Mouse (Mus musculus) kidney, adult 2 months (tissue): ENCODE results near the gene Cldn34b2. TPM values are rescaled to one million over a fixed set of nuclear protein-coding genes. Genes with fewer than 3 reads are reported as not detected.
A peak's percentile ranks its signal among the peaks of the same experiment; 100 is the strongest.
"Not testable (repeated sequence)": the region's sequence is repeated elsewhere in the genome, so short reads cannot be mapped to it uniquely, and the experiment has no call there.

ENCODE experiments used
- DNase-seq: peaks from one replicate; pipeline ENCODE4 v3.0.0; 2021
- H3K27ac ChIP-seq: fragments of 200-500 bp; 2 replicates; pipeline ENCODE4 v1.5.1; 2012; ENCODE audit warnings: low read depth, low read length, control low read depth, inconsistent platforms; ENCODE audit not compliant: insufficient read depth
- H3K27me3 ChIP-seq: fragments of 200-500 bp; replicated peaks from 2 replicates; pipeline ENCODE4 v1.6.1; 2012; ENCODE audit warnings: mild to moderate bottlenecking, moderate library complexity, low read length, inconsistent platforms; ENCODE audit not compliant: control insufficient read depth, insufficient read depth
- H3K36me3 ChIP-seq: fragments of 200-500 bp; 2 replicates; pipeline ENCODE4 v1.6.1; 2012; ENCODE audit warnings: mild to moderate bottlenecking, moderate library complexity, low read length, inconsistent platforms; ENCODE audit not compliant: control insufficient read depth, insufficient read depth
- H3K4me1 ChIP-seq: fragments of 200-500 bp; 2 replicates; pipeline ENCODE4 v1.6.1; 2011; ENCODE audit warnings: low read length; ENCODE audit not compliant: control insufficient read depth, insufficient read depth
- H3K4me3 ChIP-seq: fragments of 200-500 bp; 2 replicates; pipeline ENCODE4 v1.5.1; 2011; ENCODE audit warnings: mild to moderate bottlenecking, low read depth, low read length, control low read depth; ENCODE audit not compliant: insufficient read depth
- CTCF ChIP-seq: fragments of 200-500 bp; conservative IDR thresholded peaks from 2 replicates; pipeline ENCODE4 v1.5.1; 2011; ENCODE audit warnings: low read depth, mild to moderate bottlenecking, control low read depth, low read length, moderate library complexity, mixed read lengths; ENCODE audit not compliant: insufficient read depth, insufficient read length
- POLR2A ChIP-seq: fragments of 200-500 bp; IDR thresholded peaks from one replicate; pipeline ENCODE4 v1.6.1; 2011; ENCODE audit warnings: low read depth, low read length, control low read depth
- WGBS: fragments of 180-500 bp; shearing (Covaris S2); methylation state at CpG from one replicate; pipeline ENCODE4 v1.1.7; 2018; 5-methylcytosine and 5-hydroxymethylcytosine counted together
- polyA plus RNA-seq: library from polyadenylated mRNA; depleted of rRNA; stranded (reverse); fragments of >200 nt; gene quantifications from 2 replicates; pipeline ENCODE4 v1.2.3, GENCODE M21; 2012; rRNA removed

Cldn34b2 gene
- polyA plus RNA-seq, 1 experiment = not detected

DNA sequence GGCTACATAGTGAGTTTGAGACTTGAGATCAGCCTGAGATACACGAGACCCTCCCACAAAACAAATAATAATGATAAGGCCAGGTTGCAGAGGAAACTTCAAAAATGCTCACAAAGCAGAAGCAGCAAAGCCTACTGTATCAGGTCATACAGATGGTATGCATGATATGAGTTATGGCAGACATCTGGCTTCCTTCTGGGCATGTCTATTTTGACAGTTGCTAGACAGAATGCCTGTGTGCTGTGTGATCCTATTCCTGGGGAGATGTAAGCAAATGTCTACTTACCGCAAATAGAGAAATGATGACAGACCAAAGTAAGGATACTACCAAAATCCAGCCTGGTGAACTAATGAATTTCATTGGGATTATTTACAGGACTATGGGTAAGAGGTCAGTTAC, 38.1 kb upstream of the Cldn34b2 start:
- 87% methylated on average over 2 of the region's 2 CpGs for WGBS
- no peak overlapping the region for H3K4me3 ChIP-seq
- no peaks in the 10 kb centered on the region for H3K36me3 ChIP-seq
- TF ChIP-seq CTCF (no peak), POLR2A (no peak)
- H3K27me3 ChIP-seq = no peaks in the 10 kb centered on the region
- DNase-seq = no peak
- no peaks in the 10 kb centered on the region for H3K4me1 ChIP-seq
- no peak overlapping the region for H3K27ac ChIP-seq

DNA sequence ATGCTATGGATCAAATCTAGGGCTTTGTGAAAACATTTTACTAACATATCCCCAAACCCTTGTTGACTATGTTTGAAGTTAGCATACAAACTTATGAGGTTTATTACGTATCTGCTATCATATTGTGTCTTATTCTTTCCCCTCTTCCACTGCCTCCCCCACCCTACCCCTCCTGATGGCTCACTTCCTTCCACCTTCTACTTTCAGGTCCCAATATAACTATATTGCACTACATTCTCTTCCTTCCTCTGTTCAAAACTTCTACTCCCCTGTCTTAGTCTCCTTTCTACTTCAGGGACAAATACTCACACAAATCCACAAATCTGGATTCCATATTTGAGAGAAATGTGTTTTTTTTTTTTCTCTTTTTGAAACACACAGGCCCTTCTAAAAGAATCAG, 35.3 kb upstream of the Cldn34b2 start:
- DNase-seq = no peak
- Histone ChIP-seq H3K36me3 (no peaks in the 10 kb centered on the region), H3K27me3 (no peaks in the 10 kb centered on the region), H3K4me1 (no peaks in the 10 kb centered on the region), H3K27ac (no peak overlapping the region), H3K4me3 (no peak overlapping the region)
- WGBS = 79% methylated on average over 1 of the region's 1 CpGs
- TF ChIP-seq POLR2A (no peak), CTCF (no peak)

DNA sequence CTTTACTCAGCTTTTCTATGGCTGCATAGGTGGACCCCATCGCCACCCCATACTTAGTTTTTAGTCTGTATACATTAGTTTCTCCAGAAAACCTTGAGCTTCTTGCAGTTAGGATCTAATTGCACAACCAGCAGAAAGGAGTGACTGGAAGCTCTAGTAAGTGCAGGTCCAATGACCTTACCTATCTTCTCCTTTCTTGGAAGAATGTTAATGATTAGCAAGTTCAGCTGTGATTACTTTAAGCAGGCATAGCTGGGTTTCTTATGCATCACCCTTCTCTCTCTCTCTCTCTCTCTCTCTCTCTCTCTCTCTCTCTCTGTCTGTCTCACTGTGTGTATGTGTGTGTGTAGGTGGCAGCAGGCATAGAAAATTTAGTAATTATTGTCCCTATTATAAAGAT, 23.7 kb upstream of the Cldn34b2 start:
- H3K27me3 ChIP-seq = no peaks in the 10 kb centered on the region
- no peak overlapping the region for H3K27ac ChIP-seq
- no peak for TF ChIP-seq CTCF
- no peak for TF ChIP-seq POLR2A
- DNase-seq = peak; percentile 65
- H3K36me3 ChIP-seq = no peaks in the 10 kb centered on the region
- no peak overlapping the region for H3K4me3 ChIP-seq
- no peaks in the 10 kb centered on the region; the same call in 1 of the 2 replicates for H3K4me1 ChIP-seq
- 71% methylated on average over 1 of the region's 1 CpGs for WGBS

DNA sequence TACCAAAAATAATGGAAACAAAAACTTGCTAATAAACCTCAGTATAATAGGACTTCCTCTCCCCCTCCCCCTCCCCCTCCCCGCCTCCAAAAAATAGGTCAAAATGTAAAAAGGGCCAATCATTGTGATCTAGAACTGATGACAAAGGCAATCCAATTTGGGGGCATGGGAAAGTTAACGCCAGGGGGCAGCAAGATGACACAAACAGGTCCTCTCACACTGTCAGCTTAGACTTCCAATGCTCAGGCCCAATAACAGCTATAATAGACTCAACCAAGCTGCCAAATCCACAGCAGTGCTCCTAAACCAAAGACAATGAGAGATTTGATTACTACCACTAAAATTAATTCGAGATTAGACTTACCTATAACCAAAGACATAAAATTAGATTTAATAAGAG, 16.5 kb upstream of the Cldn34b2 start:
- Histone ChIP-seq H3K4me1 (no peaks in the 10 kb centered on the region), H3K4me3 (no peak overlapping the region), H3K27me3 (no peaks in the 10 kb centered on the region), H3K36me3 (no peaks in the 10 kb centered on the region), H3K27ac (no peak overlapping the region)
- TF ChIP-seq CTCF (peak; percentile 79), POLR2A (no peak)
- whole genome bisulfite sequencing = 6% methylated on average over 3 of the region's 3 CpGs
- DNase-seq = peak; percentile 79

DNA sequence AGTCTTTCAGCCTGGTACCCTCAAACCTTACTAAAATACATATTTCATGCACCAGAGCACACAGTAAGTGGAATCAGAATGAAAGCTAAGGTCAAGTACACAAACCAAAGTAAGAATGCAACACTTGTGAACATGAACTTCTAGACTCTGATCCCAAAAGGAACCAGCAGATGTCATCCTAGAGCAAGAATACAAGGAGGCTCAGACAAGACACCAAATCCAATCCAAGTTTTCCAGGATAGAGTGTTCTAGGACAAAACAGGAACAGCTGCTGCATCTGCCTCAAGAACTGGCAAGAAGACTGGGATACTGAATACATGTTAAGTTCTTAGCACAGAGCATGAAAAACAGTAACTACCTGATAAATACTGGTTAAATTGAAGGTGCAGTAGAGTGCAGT, 30.2 kb downstream of the Cldn34b2 start:
- TF ChIP-seq POLR2A = no peak
- TF ChIP-seq CTCF = no peak
- H3K36me3 ChIP-seq = no peaks in the 10 kb centered on the region
- no peaks in the 10 kb centered on the region for H3K4me1 ChIP-seq
- no peak overlapping the region for H3K4me3 ChIP-seq
- DNase-seq = peak; percentile 45
- no peaks in the 10 kb centered on the region for H3K27me3 ChIP-seq
- no peak overlapping the region for H3K27ac ChIP-seq

DNA sequence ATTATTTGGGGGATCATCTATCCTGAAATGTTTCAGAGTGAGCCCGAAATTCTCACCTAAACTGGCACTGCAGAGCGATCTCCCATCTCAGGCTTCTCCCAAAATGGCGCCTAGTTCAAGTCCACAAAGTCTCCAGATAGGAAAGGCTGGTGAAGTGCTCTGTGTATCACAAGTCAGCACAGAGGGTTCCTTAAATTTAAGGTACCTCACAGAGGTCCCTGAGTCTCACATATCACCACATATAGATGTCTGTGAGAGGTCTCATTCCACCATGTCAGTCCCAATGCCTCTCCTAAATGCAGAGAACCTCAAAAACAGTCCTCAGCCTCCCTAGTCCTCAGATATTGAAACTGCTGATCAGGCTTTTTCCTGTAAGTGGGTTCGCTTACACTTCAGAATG, 34.6 kb downstream of the Cldn34b2 start, which contains the start of gene Magea2:
Gene Magea2, minus strand, starts transcription at position 101 of the 400 bp plus-strand sequence.
- H3K36me3 ChIP-seq, H3K4me3 ChIP-seq, H3K4me1 ChIP-seq, DNase-seq, H3K27ac ChIP-seq, H3K27me3 ChIP-seq: not testable (repeated sequence)
- 100% methylated on average over 3 of the region's 4 CpGs for WGBS

DNA sequence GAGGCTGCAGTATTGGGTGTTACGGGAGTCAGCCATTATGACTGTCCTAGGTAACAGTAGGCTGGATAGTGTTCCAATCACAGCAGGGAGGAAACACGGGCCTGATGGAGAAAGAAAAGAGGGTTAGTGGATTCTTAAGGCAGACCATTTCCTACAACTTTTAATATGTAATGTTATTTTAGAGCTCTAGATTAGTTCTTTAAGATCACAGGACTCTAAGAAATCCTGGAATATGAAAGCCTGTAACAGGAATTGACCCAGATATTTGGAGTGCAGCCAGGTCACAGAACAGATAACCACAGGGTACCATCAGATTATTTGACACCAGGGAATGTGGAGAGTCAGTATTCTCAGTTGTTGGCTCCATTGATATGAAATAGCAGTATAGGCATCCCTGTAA, 38.5 kb downstream of the Cldn34b2 start, which contains the start of gene Magea1:
Gene Magea1, minus strand, starts transcription at position 101 of the 400 bp plus-strand sequence.
- H3K4me3 ChIP-seq, H3K4me1 ChIP-seq, H3K27ac ChIP-seq, H3K27me3 ChIP-seq, DNase-seq, H3K36me3 ChIP-seq: not testable (repeated sequence)
- 100% methylated on average over 1 of the region's 2 CpGs for WGBS

Other genes with a start within 250 kb of the Cldn34b2 start
- not detected in 2 replicates for gene Cldn34b1, start 238.1 kb downstream of the Cldn34b2 start, polyA plus RNA-seq
- not detected in 2 replicates for gene Magea6, start 192.4 kb downstream of the Cldn34b2 start, polyA plus RNA-seq
- gene Magea3, start 178.9 kb downstream of the Cldn34b2 start, polyA plus RNA-seq = not detected in 2 replicates
- gene Magea8, start 132.6 kb downstream of the Cldn34b2 start, polyA plus RNA-seq = not detected in 2 replicates
- gene Magea5, start 65.3 kb downstream of the Cldn34b2 start, polyA plus RNA-seq = not detected in 2 replicates
- gene Magea1, start 38.6 kb downstream of the Cldn34b2 start, polyA plus RNA-seq = not detected in 2 replicates
- not detected in 2 replicates for gene Magea2, start 34.7 kb downstream of the Cldn34b2 start, polyA plus RNA-seq
- 86.4 and 120 TPM in 2 replicates for gene Sat1, start 88.0 kb upstream of the Cldn34b2 start, polyA plus RNA-seq
- 16.4 and 18.5 TPM in 2 replicates for gene Acot9, start 134.0 kb upstream of the Cldn34b2 start, polyA plus RNA-seq
- 39.4 and 43.1 TPM in 2 replicates for gene Prdx4, start 212.3 kb upstream of the Cldn34b2 start, polyA plus RNA-seq